Mouse (Mus musculus) lung, embryonic 14.5 days (tissue): ENCODE measurements around the gene Gm49361. TPM values are rescaled to one million over a fixed set of nuclear protein-coding genes. Genes with fewer than 3 reads are reported as not detected.

Source experiments
- ATAC-seq: fragments of 200-750 bp; cut with Nextera tagmentation; 2 replicates; pipeline ENCODE4 v1.8.0; 2017; ENCODE audit warnings: mild to moderate bottlenecking, moderate TSS enrichment, moderate library complexity; ENCODE audit not compliant: insufficient read depth
- DNase-seq: peaks from one replicate; pipeline ENCODE4 v3.0.0-alpha.2; 2015
- H3K27ac ChIP-seq: fragments of 300-500 bp; sonication (generic); 2 replicates; pipeline ENCODE4 v1.5.1; 2014; ENCODE audit warnings: low read depth, mild to moderate bottlenecking, moderate library complexity
- H3K27me3 ChIP-seq: fragments of 300-500 bp; sonication (generic); 2 replicates; pipeline ENCODE4 v1.6.1; 2014; ENCODE audit warnings: low read length, control low read depth; ENCODE audit not compliant: insufficient read depth
- H3K36me3 ChIP-seq: fragments of 300-500 bp; sonication (generic); 2 replicates; pipeline ENCODE4 v1.6.1; 2014; ENCODE audit warnings: control low read depth; ENCODE audit not compliant: insufficient read depth
- H3K4me1 ChIP-seq: fragments of 300-500 bp; sonication (generic); 2 replicates; pipeline ENCODE4 v1.6.1; 2014; ENCODE audit warnings: antibody characterized with exemption, control low read depth; ENCODE audit not compliant: insufficient read depth
- H3K4me2 ChIP-seq: fragments of 300-500 bp; sonication (generic); 2 replicates; pipeline ENCODE4 v1.6.1; 2014; ENCODE audit warnings: mild to moderate bottlenecking
- H3K4me3 ChIP-seq: fragments of 300-500 bp; sonication (generic); 2 replicates; pipeline ENCODE4 v1.5.1; 2014; ENCODE audit warnings: low read depth, low read length
- H3K9ac ChIP-seq: fragments of 300-500 bp; sonication (generic); 2 replicates; pipeline ENCODE4 v1.6.1; 2014
- H3K9me3 ChIP-seq: fragments of 300-500 bp; sonication (generic); 2 replicates; pipeline ENCODE4 v1.6.1; 2016; ENCODE audit warnings: low read depth, low read length, control low read depth
- CTCF ChIP-seq: IDR thresholded peaks from 2 replicates; pipeline ENCODE4 v1.5.1; 2016; ENCODE audit warnings: antibody characterized with exemption, low read depth
- WGBS: fragments of 180-500 bp; shearing (Covaris S2); extraction: QIAGEN DNeasy Blood & Tissue Kit; methylation state at CpG from one replicate; pipeline ENCODE4 v1.1.7; 2014; 5-methylcytosine and 5-hydroxymethylcytosine counted together
- polyA plus RNA-seq: library from polyadenylated mRNA; unstranded; fragments of >200 nt; fragmentation: Nextera tagmentation; extraction: Ambion mirVana; gene quantifications from 2 replicates; pipeline ENCODE4 v1.2.1, GENCODE M21; 2014

The Gm49361 gene
- polyA plus RNA-seq, 1 experiment from 2014 or later = not detected

- Histone ChIP-seq H3K4me1 (no peaks in the 10 kb centered on the region), H3K27ac (peak overlapping the region; percentile 48; the same call in 1 of the 2 replicates), H3K4me2 (no peak overlapping the region), H3K36me3 (peaks cover 48% of the 10 kb centered on the region), H3K9me3 (no peaks in the 10 kb centered on the region), H3K27me3 (no peaks in the 10 kb centered on the region), H3K4me3 (no peak overlapping the region), H3K9ac (no peak overlapping the region)
- whole genome bisulfite sequencing = 62% methylated on average over 12 of the region's 12 CpGs
- no peak for TF ChIP-seq CTCF
- DNase-seq (peak; percentile 54), ATAC-seq (peak; percentile 65)
Measured at GRCm38 (mm10) chr14:57701915-57702477, 43.9 kb downstream of the Gm49361 start.

GRCm38 (mm10) chr14:57699461-57699970 is 46.4 kb downstream of the Gm49361 start:
- H3K36me3 ChIP-seq = peaks cover 63% of the 10 kb centered on the region
- no peaks in the 10 kb centered on the region for H3K4me1 ChIP-seq
- no peaks in the 10 kb centered on the region for H3K27me3 ChIP-seq
- no peak for TF ChIP-seq CTCF
- no peak overlapping the region for H3K4me2 ChIP-seq
- no peak for DNase-seq
- no peak overlapping the region for H3K9ac ChIP-seq
- H3K4me3 ChIP-seq = no peak overlapping the region
- 94% methylated on average over 33 of the region's 33 CpGs for WGBS
- H3K27ac ChIP-seq = no peak overlapping the region
- ATAC-seq = no peak
- no peaks in the 10 kb centered on the region for H3K9me3 ChIP-seq

DNA sequence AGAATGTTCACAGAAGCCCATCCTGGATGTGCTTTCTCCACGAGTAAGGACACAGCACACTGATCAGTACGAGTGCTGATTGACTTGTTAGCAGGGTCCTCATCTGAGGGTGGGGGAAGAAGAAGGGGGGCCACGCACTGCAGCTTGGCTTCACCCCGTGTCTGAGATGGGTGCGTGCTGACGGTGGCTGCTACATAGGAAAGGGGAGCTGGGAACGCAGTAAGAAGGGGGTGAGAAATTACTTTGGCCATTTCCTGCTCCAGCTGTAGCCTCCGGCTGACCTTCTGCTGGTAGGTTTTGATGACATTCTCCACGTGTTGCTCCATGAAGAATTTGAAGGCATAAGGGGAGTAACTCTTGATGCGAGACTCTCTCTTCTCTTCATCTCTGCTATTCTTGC is 46.9 kb downstream of the Gm49361 start:
- no peaks in the 10 kb centered on the region for H3K9me3 ChIP-seq
- WGBS = 78% methylated on average over 10 of the region's 10 CpGs
- H3K4me3 ChIP-seq = no peak overlapping the region
- no peaks in the 10 kb centered on the region for H3K27me3 ChIP-seq
- no peak for DNase-seq
- peaks cover 66% of the 10 kb centered on the region for H3K36me3 ChIP-seq
- H3K4me2 ChIP-seq = no peak overlapping the region
- no peaks in the 10 kb centered on the region for H3K4me1 ChIP-seq
- no peak for ATAC-seq
- H3K27ac ChIP-seq = no peak overlapping the region
- H3K9ac ChIP-seq = no peak overlapping the region
- TF ChIP-seq CTCF = no peak

DNA sequence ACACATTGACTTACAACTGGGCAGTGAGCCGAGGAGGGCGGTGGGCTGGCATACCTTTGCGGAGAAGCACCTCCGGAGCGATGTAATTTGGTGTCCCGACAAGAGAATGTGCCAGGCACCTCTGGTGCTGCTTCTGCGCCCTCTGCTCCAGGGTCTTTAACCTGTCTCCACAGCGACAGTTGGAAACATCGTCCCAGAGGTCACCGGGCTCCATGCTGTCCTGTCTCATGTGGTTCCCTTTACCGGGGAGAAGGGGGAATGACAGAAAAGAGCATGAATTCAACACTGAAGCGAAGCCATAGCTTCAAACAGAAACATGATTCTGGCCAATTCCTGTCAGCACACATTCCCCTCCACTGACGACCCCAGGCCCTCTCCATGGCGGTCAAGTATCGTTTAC is 49.8 kb downstream of the Gm49361 start:
- no peak overlapping the region for H3K4me3 ChIP-seq
- no peak overlapping the region for H3K4me2 ChIP-seq
- DNase-seq (no peak), ATAC-seq (no peak)
- no peaks in the 10 kb centered on the region for H3K27me3 ChIP-seq
- no peaks in the 10 kb centered on the region for H3K4me1 ChIP-seq
- no peak overlapping the region for H3K27ac ChIP-seq
- TF ChIP-seq CTCF = no peak
- 91% methylated on average over 15 of the region's 15 CpGs for WGBS
- H3K9me3 ChIP-seq = no peaks in the 10 kb centered on the region
- H3K9ac ChIP-seq = no peak overlapping the region
- peaks cover 77% of the 10 kb centered on the region for H3K36me3 ChIP-seq

DNA sequence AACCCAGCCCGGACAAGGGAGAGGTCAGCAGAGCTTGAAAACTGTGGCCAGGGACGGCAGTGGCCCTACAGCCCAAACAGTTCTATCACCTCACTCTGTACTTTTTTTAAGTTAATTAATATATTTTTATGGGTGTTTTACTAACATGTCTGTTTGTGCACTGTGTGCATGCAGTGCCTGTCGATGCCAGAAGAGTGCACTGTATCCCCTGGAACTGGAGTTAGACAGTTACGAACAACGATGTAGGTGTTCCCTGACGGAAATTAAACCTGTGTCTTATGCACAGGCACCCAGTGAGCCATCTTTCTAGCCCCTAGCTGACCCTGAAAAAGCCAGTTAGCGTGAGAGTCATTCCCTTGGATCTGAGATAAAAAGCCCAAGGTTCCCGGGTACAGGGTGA is 50.4 kb downstream of the Gm49361 start:
- DNase-seq = peak; percentile 42

GRCm38 (mm10) chr14:57694246-57694645 is 51.7 kb downstream of the Gm49361 start:
- WGBS = 77% methylated on average over 16 of the region's 16 CpGs
- Histone ChIP-seq H3K36me3 (peaks cover 73% of the 10 kb centered on the region), H3K9ac (no peak overlapping the region), H3K27ac (no peak overlapping the region), H3K4me3 (no peak overlapping the region), H3K9me3 (no peaks in the 10 kb centered on the region), H3K27me3 (no peaks in the 10 kb centered on the region), H3K4me2 (no peak overlapping the region), H3K4me1 (no peaks in the 10 kb centered on the region)
- ATAC-seq (no peak), DNase-seq (no peak)
- TF ChIP-seq CTCF = no peak

More for the DNA sequence above, 50.4 kb downstream of the Gm49361 start:
- no peak for ATAC-seq
- Histone ChIP-seq H3K4me3 (no peak overlapping the region), H3K4me2 (no peak overlapping the region), H3K36me3 (peaks cover 80% of the 10 kb centered on the region), H3K9me3 (no peaks in the 10 kb centered on the region), H3K27ac (no peak overlapping the region), H3K9ac (no peak overlapping the region), H3K27me3 (no peaks in the 10 kb centered on the region), H3K4me1 (no peaks in the 10 kb centered on the region)
- TF ChIP-seq CTCF = peak; percentile 52
- 89% methylated on average over 8 of the region's 8 CpGs for WGBS

DNA sequence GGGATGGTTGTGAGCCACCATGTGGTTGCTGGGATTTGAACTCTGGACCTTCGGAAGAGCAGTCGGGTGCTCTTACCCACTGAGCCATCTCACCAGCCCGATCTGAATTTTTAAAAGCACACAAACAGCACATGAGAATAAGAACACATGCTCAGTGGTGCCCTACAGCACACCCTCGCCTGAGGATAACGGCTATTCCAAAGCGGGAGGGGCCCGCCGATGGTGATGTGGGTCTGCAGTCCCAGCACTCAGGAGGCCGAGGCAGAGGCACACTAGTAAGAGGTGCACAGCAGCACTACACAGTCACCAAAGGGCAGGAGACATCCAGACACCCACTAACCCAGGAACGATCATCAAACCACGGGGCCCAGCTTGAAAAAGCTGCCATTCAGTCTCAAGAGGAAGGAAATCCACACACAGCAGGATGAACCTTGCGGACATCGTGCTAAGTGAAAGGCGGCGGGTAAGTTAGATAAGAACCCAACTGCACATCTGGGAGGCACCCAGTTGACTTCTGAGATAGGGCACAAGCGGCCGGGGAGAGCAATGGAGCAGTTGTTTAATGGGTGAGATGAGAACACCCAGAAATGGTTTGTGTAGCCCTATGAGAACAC is 53.3 kb downstream of the Gm49361 start:
- DNase-seq = no peak
- no peak overlapping the region for H3K27ac ChIP-seq
- no peak overlapping the region for H3K9ac ChIP-seq
- H3K36me3 ChIP-seq = peaks cover 70% of the 10 kb centered on the region
- WGBS = 86% methylated on average over 17 of the region's 17 CpGs
- ATAC-seq = no peak
- no peak overlapping the region for H3K4me3 ChIP-seq
- no peak overlapping the region for H3K4me2 ChIP-seq
- H3K27me3 ChIP-seq = no peaks in the 10 kb centered on the region
- no peaks in the 10 kb centered on the region for H3K9me3 ChIP-seq
- no peak for TF ChIP-seq CTCF
- no peaks in the 10 kb centered on the region for H3K4me1 ChIP-seq
